Mouse (Mus musculus) bone marrow macrophage, adult 2 months (primary cell): ENCODE results near the gene Rbm47. TPM values are rescaled to one million over a fixed set of nuclear protein-coding genes. Genes with fewer than 3 reads are reported as not detected.

Experiments used
- H3K27ac ChIP-seq: 2 replicates; pipeline ENCODE4 v1.5.1; 2012; ENCODE audit warnings: low read depth, low read length; ENCODE audit not compliant: insufficient read depth
- H3K4me1 ChIP-seq: 2 replicates; pipeline ENCODE4 v1.6.1; 2012; ENCODE audit warnings: low read length; ENCODE audit not compliant: control insufficient read depth, insufficient read depth
- H3K4me3 ChIP-seq: 2 replicates; pipeline ENCODE4 v1.5.1; 2012; ENCODE audit warnings: mild to moderate bottlenecking, low read length, moderate library complexity; ENCODE audit not compliant: insufficient read depth
- CTCF ChIP-seq: IDR thresholded peaks from 2 replicates; pipeline ENCODE4 v1.5.1; 2012; ENCODE audit warnings: low read depth, mild to moderate bottlenecking, low read length, moderate library complexity
- POLR2A ChIP-seq: IDR thresholded peaks from 2 replicates; pipeline ENCODE4 v1.6.1; 2012; ENCODE audit warnings: mild to moderate bottlenecking, low read depth, low read length, borderline replicate concordance
- polyA plus RNA-seq: library from polyadenylated mRNA; stranded (reverse); fragments of >200 nt; gene quantifications from 2 replicates; pipeline ENCODE4 v1.2.4, GENCODE M21; 2012; ENCODE audit not compliant: missing spikeins, insufficient read depth, insufficient read length

The Rbm47 gene
- polyA plus RNA-seq, 1 experiment: 89.0 TPM

GRCm38 (mm10) chr5:66074235-66074634 is 98.7 kb downstream of the Rbm47 start:
- peaks cover 67% of the 10 kb centered on the region for H3K4me1 ChIP-seq
- TF ChIP-seq POLR2A: no peak
- TF ChIP-seq CTCF: no peak
- peak overlapping the region; percentile 28 for H3K4me3 ChIP-seq
- H3K27ac ChIP-seq: peak overlapping the region; percentile 95

GRCm38 (mm10) chr5:66073604-66074164 is 99.2 kb downstream of the Rbm47 start:
- peaks cover 63% of the 10 kb centered on the region for H3K4me1 ChIP-seq
- peak overlapping the region; percentile 95 for H3K27ac ChIP-seq
- TF ChIP-seq POLR2A: no peak
- TF ChIP-seq CTCF: no peak
- no peak overlapping the region for H3K4me3 ChIP-seq

GRCm38 (mm10) chr5:66071722-66072121 is 101.2 kb downstream of the Rbm47 start:
- no peak overlapping the region for H3K4me3 ChIP-seq
- H3K4me1 ChIP-seq: peaks cover 60% of the 10 kb centered on the region
- no peak for TF ChIP-seq CTCF
- TF ChIP-seq POLR2A: no peak
- H3K27ac ChIP-seq: no peak overlapping the region

- Histone ChIP-seq H3K27ac (peak overlapping the region; percentile 70), H3K4me3 (no peak overlapping the region), H3K4me1 (peaks cover 56% of the 10 kb centered on the region)
- no peak for TF ChIP-seq CTCF
- TF ChIP-seq POLR2A: no peak
Observed at GRCm38 (mm10) chr5:66070350-66070749, 102.6 kb downstream of the Rbm47 start.

- H3K27ac ChIP-seq: peak overlapping the region; percentile 83
- peaks cover 61% of the 10 kb centered on the region for H3K4me1 ChIP-seq
- TF ChIP-seq POLR2A (no peak), CTCF (no peak)
- peak overlapping the region; percentile 60 for H3K4me3 ChIP-seq
Observed at GRCm38 (mm10) chr5:66069470-66070144, 103.3 kb downstream of the Rbm47 start.

GRCm38 (mm10) chr5:66069133-66069469 is 103.8 kb downstream of the Rbm47 start:
- Histone ChIP-seq H3K4me3 (peak overlapping the region; percentile 60), H3K4me1 (peaks cover 60% of the 10 kb centered on the region), H3K27ac (peak overlapping the region; percentile 83)
- TF ChIP-seq CTCF: no peak
- TF ChIP-seq POLR2A: no peak

GRCm38 (mm10) chr5:66068068-66068920 is 104.6 kb downstream of the Rbm47 start:
- Histone ChIP-seq H3K4me1 (peaks cover 58% of the 10 kb centered on the region), H3K27ac (peak overlapping the region; percentile 91), H3K4me3 (no peak overlapping the region)
- TF ChIP-seq CTCF (no peak), POLR2A (no peak)

- Histone ChIP-seq H3K27ac (peak overlapping the region; percentile 91), H3K4me1 (peaks cover 62% of the 10 kb centered on the region), H3K4me3 (peak overlapping the region; percentile 36)
- TF ChIP-seq CTCF: no peak
- no peak for TF ChIP-seq POLR2A
Observed at GRCm38 (mm10) chr5:66067219-66067618, 105.7 kb downstream of the Rbm47 start.

GRCm38 (mm10) chr5:66062930-66063220 is 110.0 kb downstream of the Rbm47 start:
- peaks cover 65% of the 10 kb centered on the region for H3K4me1 ChIP-seq
- peak overlapping the region; percentile 27 for H3K27ac ChIP-seq
- TF ChIP-seq CTCF (no peak), POLR2A (no peak)
- no peak overlapping the region for H3K4me3 ChIP-seq

GRCm38 (mm10) chr5:66062046-66062929 is 110.6 kb downstream of the Rbm47 start:
- H3K27ac ChIP-seq: peak overlapping the region; percentile 60
- peaks cover 60% of the 10 kb centered on the region for H3K4me1 ChIP-seq
- H3K4me3 ChIP-seq: no peak overlapping the region
- TF ChIP-seq POLR2A (no peak), CTCF (no peak)
